Mouse (Mus musculus) adrenal gland, adult (tissue): ENCODE results near the gene Spg21.

Experiments used
- DNase-seq, 2 experiments: peaks; one replicate each; pipeline ENCODE4 v3.0.0; 2022 to 2023; ENCODE audit warnings: low spot score in 1 of 2; ENCODE audit not compliant: inconsistent age in 2 of 2

Gene Spg21

DNA sequence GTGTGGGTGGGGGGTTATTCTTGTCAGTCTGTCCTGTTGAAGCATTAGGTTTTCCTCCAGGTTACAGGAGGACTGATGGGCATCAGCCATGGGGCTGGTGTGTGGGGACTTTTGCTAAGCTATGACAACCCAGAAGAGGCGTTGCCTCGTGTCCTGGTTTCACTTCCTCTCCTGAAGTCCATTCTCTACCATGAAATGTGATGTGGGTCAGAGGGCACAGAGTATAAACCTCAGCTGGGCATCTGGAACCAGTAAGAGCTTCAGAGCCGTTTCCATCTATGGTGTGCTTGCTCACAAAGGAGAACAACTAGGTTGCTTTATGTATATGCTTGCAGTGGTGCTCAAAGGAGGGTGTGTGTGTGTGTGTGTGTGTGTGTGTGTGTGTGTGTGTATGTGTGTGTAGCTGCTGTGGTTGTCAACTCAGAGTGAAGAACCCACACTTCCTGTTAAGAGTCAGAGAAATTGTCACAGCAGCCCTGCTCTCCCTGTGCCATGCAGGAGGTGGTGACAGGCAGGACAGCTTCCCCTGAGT is 74.5 kb downstream of the Spg21 start:
- no peak for DNase-seq

DNA sequence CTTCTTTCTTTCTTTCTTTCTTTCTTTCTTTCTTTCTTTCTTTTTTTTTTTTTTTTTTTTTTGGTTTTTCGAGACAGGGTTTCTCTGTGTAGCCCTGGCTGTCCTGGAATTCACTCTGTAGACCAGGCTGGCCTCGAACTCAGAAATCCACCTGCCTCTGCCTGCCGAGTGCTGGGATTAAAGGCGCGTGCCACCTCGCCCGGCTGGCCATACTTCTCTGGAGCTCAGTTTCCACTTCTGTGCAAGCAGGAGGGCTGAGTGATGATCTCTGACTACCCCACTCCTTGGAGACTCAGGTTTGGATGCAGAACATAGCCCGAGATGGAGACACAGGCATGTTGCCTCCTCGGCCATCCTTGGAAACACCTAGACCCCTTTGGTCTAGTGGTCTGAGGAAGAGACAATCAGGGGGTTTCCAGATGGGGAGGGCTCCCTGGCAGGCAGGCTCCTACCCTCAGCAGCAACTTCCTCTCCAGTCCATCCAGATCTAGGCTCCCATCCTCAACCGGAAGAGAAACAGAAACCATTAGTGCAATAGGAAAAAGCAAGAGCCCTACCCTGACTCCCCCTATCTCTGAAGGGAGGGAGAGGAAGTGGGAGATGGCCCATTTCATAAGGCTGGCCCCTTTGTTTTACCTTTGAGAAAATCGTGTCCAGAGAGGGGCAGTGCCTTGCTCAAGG is 75.2 kb downstream of the Spg21 start:
- DNase-seq, result no peak

DNA sequence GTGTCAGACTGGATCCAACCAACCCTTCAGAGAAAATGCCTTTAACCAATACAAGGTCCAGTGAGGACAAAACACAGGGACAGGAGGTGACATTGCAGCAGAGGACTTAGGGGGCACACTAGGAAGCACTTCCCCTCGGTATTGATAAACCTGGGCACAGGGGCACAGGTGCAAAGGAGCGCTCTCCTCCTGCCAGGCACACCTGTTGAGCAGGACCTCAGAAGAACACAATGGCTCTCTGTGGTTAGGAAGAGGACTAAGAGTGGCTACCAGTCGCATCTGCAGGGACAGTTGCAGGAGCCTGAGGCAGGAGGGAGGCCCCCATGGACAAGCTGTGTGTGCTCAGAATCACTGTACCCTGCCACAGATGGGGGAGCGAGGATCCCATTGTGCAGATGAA is 75.7 kb downstream of the Spg21 start:
- DNase-seq, result no peak
